Mouse (Mus musculus) gastrocnemius, postnatal 14 days (tissue): Measurements from ENCODE around the gene Casp2. TPM values are rescaled to one million over a fixed set of nuclear protein-coding genes. Genes with fewer than 3 reads are reported as not detected.

Experiments
- DNase-seq: peaks from one replicate; pipeline ENCODE4 v3.0.0; 2021; ENCODE audit warnings: mixed read lengths
- intact Hi-C: fragments of 180-260 bp; cut with DNase I; formaldehyde crosslinking; loops from one replicate; pipeline ENCODE4 v1.15.1; 2025; ENCODE audit warnings: low total_unique reads
- total RNA-seq, 2 experiments: library from RNA; stranded (reverse); gene quantifications; 2 replicates each; pipeline ENCODE4 v1.2.3; 2021

Casp2 gene
- total RNA-seq, 2 experiments from 2014 or later, result 6.7 to 7.6 TPM

DNA sequence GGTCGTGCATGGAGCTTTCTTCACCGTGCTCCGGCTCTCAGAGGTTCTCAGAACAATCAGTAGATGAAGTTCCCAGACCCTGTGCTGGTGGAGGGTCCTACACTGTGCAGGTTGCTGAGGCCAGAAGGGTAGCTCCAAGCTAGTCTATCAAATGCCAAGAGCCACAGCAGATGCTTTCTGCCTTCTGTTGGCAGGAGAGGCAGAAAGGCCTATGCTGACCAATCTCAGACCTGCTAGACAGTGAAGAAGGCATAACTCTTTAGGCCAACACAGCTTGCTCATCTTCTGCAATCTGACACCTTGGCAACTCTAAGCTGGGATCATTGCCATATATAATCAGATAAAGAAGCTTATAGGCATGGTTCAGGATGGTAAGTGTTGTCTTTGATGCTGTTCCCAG lies 65.4 kb downstream of the Casp2 start:
- DNase-seq, result no peak
- intact Hi-C loops, result no loop called here

DNA sequence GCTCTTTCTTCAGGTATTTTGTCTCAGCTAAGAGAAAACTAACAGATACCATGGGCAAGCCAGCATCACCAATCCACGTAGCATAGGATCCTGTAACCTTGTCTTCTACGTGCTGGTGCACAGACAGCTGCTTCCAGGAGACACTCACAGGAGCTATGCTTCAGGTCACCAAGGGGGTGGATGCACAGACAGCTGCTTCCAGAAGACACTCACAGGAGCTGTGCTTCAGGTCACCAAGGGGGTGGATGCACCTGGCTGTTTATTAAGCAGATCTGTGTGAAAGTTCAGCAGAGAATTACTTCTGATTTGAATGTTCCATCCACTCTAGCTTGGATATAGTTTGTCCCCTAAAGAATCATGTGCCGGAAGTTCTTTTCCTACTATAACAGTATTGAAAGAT lies 66.2 kb downstream of the Casp2 start:
- intact Hi-C loops, result no loop called here
- DNase-seq, result no peak

Other genes with a start within 250 kb of the Casp2 start
- not detected for gene Sva, start 226.6 kb upstream of the Casp2 start, total RNA-seq
- gene Tas2r139, start 124.0 kb upstream of the Casp2 start, total RNA-seq, result not detected
- not detected for gene Tas2r144, start 49.7 kb upstream of the Casp2 start, total RNA-seq
- 10 to 100 TPM; 18.0 to 18.3 TPM for gene Gstk1, start 19.1 kb upstream of the Casp2 start, total RNA-seq
- gene Tmem139, start 3.0 kb upstream of the Casp2 start, total RNA-seq, result not detected
- gene Clcn1, start 21.7 kb downstream of the Casp2 start, total RNA-seq, result 10 to 100 TPM; 91.9 to 94.4 TPM
- under 1 TPM; 0.60 to 0.80 TPM for gene Fam131b, start 59.7 kb downstream of the Casp2 start, total RNA-seq
- 10 to 100 TPM; 35.2 to 40.9 TPM for gene Zyx, start 84.6 kb downstream of the Casp2 start, total RNA-seq
- gene Epha1, start 108.3 kb downstream of the Casp2 start, total RNA-seq, result under 1 TPM; 0.07 to 0.21 TPM
- gene Tas2r143, start 135.3 kb downstream of the Casp2 start, total RNA-seq, result under 1 TPM in 1 of 2 experiments, not detected in 1; 0.44 TPM
- gene Tas2r135, start 140.4 kb downstream of the Casp2 start, total RNA-seq, result not detected
- gene Tas2r126, start 169.6 kb downstream of the Casp2 start, total RNA-seq, result not detected
- gene Olfr458, start 200.2 kb downstream of the Casp2 start, total RNA-seq, result not detected
- not detected for gene Olfr457, start 211.3 kb downstream of the Casp2 start, total RNA-seq
- not detected for gene Olfr456, start 222.2 kb downstream of the Casp2 start, total RNA-seq